Mouse (Mus musculus) CH12.LX (cell line): ENCODE data around the gene Naa80. TPM values are rescaled to one million over a fixed set of nuclear protein-coding genes. Genes with fewer than 3 reads are reported as not detected.
A peak's percentile ranks its signal among the peaks of the same experiment; 100 is the strongest.

Experiments used
- DNase-seq: peaks from one replicate; pipeline ENCODE4 v3.0.0-alpha.2; 2013; ENCODE audit errors: extremely low read depth
- H3K27ac ChIP-seq: 2 replicates; pipeline ENCODE4 v1.5.1; 2012; ENCODE audit warnings: low read depth, mild to moderate bottlenecking, control low read depth, moderate library complexity; ENCODE audit not compliant: insufficient read depth
- H3K27me3 ChIP-seq: replicated peaks from 2 replicates; pipeline ENCODE3; 2012; ENCODE audit warnings: inconsistent platforms
- H3K36me3 ChIP-seq, 2 experiments: replicated peaks in 1 of 2; 2 replicates each; pipeline versions ENCODE3 to v1.6.1; 2012; ENCODE audit warnings: inconsistent platforms in 1 of 2, low read length in 1 of 2, mild to moderate bottlenecking in 1 of 2, mixed read lengths in 1 of 2, moderate library complexity in 1 of 2; ENCODE audit not compliant: control insufficient read depth in 1 of 2, insufficient read depth in 1 of 2
- H3K4me1 ChIP-seq, 2 experiments: 2 replicates each; pipeline ENCODE4 v1.6.1; 2012; ENCODE audit warnings: inconsistent platforms in 1 of 2, moderate library complexity in 1 of 2; ENCODE audit not compliant: insufficient read depth in 2 of 2, control insufficient read depth in 1 of 2
- H3K4me2 ChIP-seq: 2 replicates; pipeline ENCODE4 v1.6.1; 2012; ENCODE audit warnings: low read depth, mild to moderate bottlenecking, control low read depth; ENCODE audit not compliant: poor library complexity, insufficient read depth, severe bottlenecking
- H3K4me3 ChIP-seq, 3 experiments: fragments of 150-350 bp in 1 of 3; sonication (generic) in 1 of 3; replicated peaks in 1 of 3; 2 replicates each; pipeline versions ENCODE3 to v1.5.1; 2011 to 2012; ENCODE audit warnings: low read depth in 2 of 3, low read length in 2 of 3, mild to moderate bottlenecking in 2 of 3, moderate library complexity in 2 of 3, control low read depth in 1 of 3, improper control_type of control experiment in 1 of 3, inconsistent platforms in 1 of 3, mixed read lengths in 1 of 3; ENCODE audit not compliant: poor library complexity in 1 of 3
- H3K79me2 ChIP-seq: replicated peaks from 2 replicates; pipeline ENCODE4 v1.6.1; 2012; ENCODE audit warnings: mild to moderate bottlenecking, moderate library complexity; ENCODE audit not compliant: control insufficient read depth, poor library complexity, insufficient read depth, severe bottlenecking; ENCODE audit errors: extremely low read depth
- H3K9ac ChIP-seq: 2 replicates; pipeline ENCODE4 v1.6.1; 2012; ENCODE audit warnings: low read depth, mild to moderate bottlenecking, control low read depth, moderate library complexity; ENCODE audit not compliant: insufficient read depth
- H3K9me3 ChIP-seq: replicated peaks from 2 replicates; pipeline ENCODE3; 2012; ENCODE audit warnings: low read length, inconsistent platforms, mixed read lengths
- BHLHE40 ChIP-seq: IDR thresholded peaks from 2 replicates; pipeline ENCODE4 v1.6.1; 2011; ENCODE audit warnings: mild to moderate bottlenecking, low read depth, low read length, improper control_type of control experiment
- CHD1 ChIP-seq: IDR thresholded peaks from 2 replicates; pipeline ENCODE4 v1.6.1; 2012; ENCODE audit warnings: low read depth, low read length, improper control_type of control experiment, inconsistent platforms
- CTCF ChIP-seq, 2 experiments: IDR thresholded peaks in 1 of 2; conservative IDR thresholded peaks in 1 of 2; 2 replicates each; pipeline ENCODE4 v1.5.1; 2011 to 2012; ENCODE audit warnings: low read depth in 2 of 2, low read length in 2 of 2, improper control_type of control experiment in 1 of 2, inconsistent platforms in 1 of 2, mild to moderate bottlenecking in 1 of 2, moderate library complexity in 1 of 2
- ELF1 ChIP-seq: IDR thresholded peaks from 2 replicates; pipeline ENCODE4 v1.6.1; 2014; ENCODE audit warnings: low read depth, mild to moderate bottlenecking, inconsistent platforms, low read length, improper control_type of control experiment
- ETS1 ChIP-seq: conservative IDR thresholded peaks from 2 replicates; pipeline ENCODE4 v1.6.1; 2012; ENCODE audit warnings: low read depth, mild to moderate bottlenecking, inconsistent platforms, low read length, improper control_type of control experiment, moderate library complexity
- GABPA ChIP-seq: IDR thresholded peaks from 2 replicates; pipeline ENCODE4 v1.6.1; 2012; ENCODE audit warnings: low read depth, low read length, improper control_type of control experiment, inconsistent platforms; ENCODE audit not compliant: insufficient replicate concordance
- HCFC1 ChIP-seq: IDR thresholded peaks from 2 replicates; pipeline ENCODE4 v1.6.1; 2012; ENCODE audit warnings: low read depth, mild to moderate bottlenecking, inconsistent platforms, low read length, improper control_type of control experiment
- IRF4 ChIP-seq: IDR thresholded peaks from 2 replicates; pipeline ENCODE4 v1.6.1; 2014; ENCODE audit warnings: low read depth, mild to moderate bottlenecking, inconsistent platforms, low read length, improper control_type of control experiment
- JUN ChIP-seq: IDR thresholded peaks from 2 replicates; pipeline ENCODE4 v1.6.1; 2011; ENCODE audit warnings: low read depth, mild to moderate bottlenecking, low read length, improper control_type of control experiment, moderate library complexity; ENCODE audit not compliant: insufficient read depth
- KAT2A ChIP-seq: IDR thresholded peaks from 2 replicates; pipeline ENCODE4 v1.6.1; 2012; ENCODE audit warnings: low read length, improper control_type of control experiment, inconsistent platforms; ENCODE audit not compliant: insufficient replicate concordance
- MAFK ChIP-seq: IDR thresholded peaks from 2 replicates; pipeline ENCODE4 v1.6.1; 2011; ENCODE audit warnings: low read length, improper control_type of control experiment; ENCODE audit not compliant: insufficient replicate concordance
- MAX ChIP-seq: IDR thresholded peaks from 2 replicates; pipeline ENCODE4 v1.6.1; 2011; ENCODE audit warnings: low read length, improper control_type of control experiment
- MEF2A ChIP-seq: IDR thresholded peaks from 2 replicates; pipeline ENCODE4 v1.6.1; 2014; ENCODE audit warnings: low read depth, mild to moderate bottlenecking, inconsistent platforms, low read length, improper control_type of control experiment, borderline replicate concordance
- MXI1 ChIP-seq: IDR thresholded peaks from 2 replicates; pipeline ENCODE4 v1.6.1; 2011; ENCODE audit warnings: mild to moderate bottlenecking, low read depth, low read length, improper control_type of control experiment
- MYC ChIP-seq: IDR thresholded peaks from 2 replicates; pipeline ENCODE4 v1.6.1; 2011; ENCODE audit warnings: low read depth, mild to moderate bottlenecking, improper control_type of control experiment, low read length
- NELFE ChIP-seq: IDR thresholded peaks from 2 replicates; pipeline ENCODE4 v1.6.1; 2011; ENCODE audit warnings: low read depth, low read length, improper control_type of control experiment
- NRF1 ChIP-seq: IDR thresholded peaks from 2 replicates; pipeline ENCODE4 v1.6.1; 2014; ENCODE audit warnings: low read depth, mild to moderate bottlenecking, inconsistent platforms, low read length, improper control_type of control experiment, moderate library complexity
- PAX5 ChIP-seq: IDR thresholded peaks from 2 replicates; pipeline ENCODE4 v1.6.1; 2012; ENCODE audit warnings: low read length, inconsistent platforms, mixed read lengths
- POLR2A ChIP-seq: IDR thresholded peaks from 2 replicates; pipeline ENCODE4 v1.6.1; 2011; ENCODE audit warnings: low read depth, mild to moderate bottlenecking, improper control_type of control experiment, low read length
- RCOR1 ChIP-seq: conservative IDR thresholded peaks from 2 replicates; pipeline ENCODE4 v1.6.1; 2012; ENCODE audit warnings: low read depth, mild to moderate bottlenecking, inconsistent platforms, low read length, improper control_type of control experiment
- SIN3A ChIP-seq: IDR thresholded peaks from 2 replicates; pipeline ENCODE4 v1.6.1; 2012; ENCODE audit warnings: low read length, improper control_type of control experiment, inconsistent platforms
- SMC3 ChIP-seq: IDR thresholded peaks from 2 replicates; pipeline ENCODE4 v1.6.1; 2011; ENCODE audit warnings: low read depth, low read length, improper control_type of control experiment
- TCF12 ChIP-seq: IDR thresholded peaks from 2 replicates; pipeline ENCODE4 v1.6.1; 2014; ENCODE audit warnings: low read depth, mild to moderate bottlenecking, inconsistent platforms, low read length, improper control_type of control experiment
- UBTF ChIP-seq: IDR thresholded peaks from 2 replicates; pipeline ENCODE4 v1.6.1; 2012; ENCODE audit warnings: low read depth, mild to moderate bottlenecking, inconsistent platforms, low read length, improper control_type of control experiment, moderate library complexity
- USF1 ChIP-seq: IDR thresholded peaks from 2 replicates; pipeline ENCODE4 v1.6.1; 2014; ENCODE audit warnings: low read depth, mild to moderate bottlenecking, inconsistent platforms, low read length, improper control_type of control experiment
- USF2 ChIP-seq: conservative IDR thresholded peaks from 2 replicates; pipeline ENCODE4 v1.6.1; 2011; ENCODE audit warnings: low read depth, low read length, improper control_type of control experiment
- ZKSCAN1 ChIP-seq: IDR thresholded peaks from 2 replicates; pipeline ENCODE4 v1.6.1; 2012; ENCODE audit warnings: low read depth, inconsistent platforms, low read length, improper control_type of control experiment, borderline replicate concordance
- ZMIZ1 ChIP-seq: IDR thresholded peaks from 2 replicates; pipeline ENCODE4 v1.6.1; 2012; ENCODE audit warnings: low read depth, mild to moderate bottlenecking, inconsistent platforms, low read length, improper control_type of control experiment
- ZNF384 ChIP-seq: IDR thresholded peaks from 2 replicates; pipeline ENCODE4 v1.6.1; 2012; ENCODE audit warnings: low read depth, low read length, improper control_type of control experiment, inconsistent platforms
- dilution Hi-C: fragments of 300-500 bp; cut with MboI; formaldehyde crosslinking; loops from 2 replicates; pipeline ENCODE4 v1.14.3; 2020; ENCODE audit warnings: low sequenced_read_pairs; ENCODE audit not compliant: extremely low pct_unique_long_range_greater_than_20kb, extremely low pct_ligation_motif_present
- in situ Hi-C: fragments of 300-500 bp; cut with MboI; formaldehyde crosslinking; loops from 3 replicates; pipeline ENCODE4 v1.14.3; 2019; ENCODE audit warnings: low sequenced_read_pairs, low pct_ligation_motif_present, low pct_unique_long_range_greater_than_20kb, mixed read lengths
- polyA plus RNA-seq: library from polyadenylated mRNA; unstranded; fragments of >175 nt; gene quantifications from 2 replicates; pipeline ENCODE4 v1.2.1, GENCODE M21; 2012; ENCODE audit warnings: low read depth; ENCODE audit not compliant: insufficient read length
- total RNA-seq, 2 experiments: library from RNA; depleted of rRNA; stranded (reverse); fragments of 300-350 nt in 1 of 2; fragments of >200 nt in 1 of 2; gene quantifications; 2 replicates each; pipeline ENCODE4 v1.2.3; 2012 to 2014

Gene Naa80
- total and polyA plus RNA-seq, 3 experiments, result 1.7 to 9.3 (median 4.8) TPM

- Histone ChIP-seq H3K4me3 (peak overlapping the region in 2 of 3 experiments; percentile 70 to 76), H3K4me1 (peaks cover 9 to 40% of the 10 kb centered on the region in 2 experiments), H3K9me3 (no peaks in the 10 kb centered on the region), H3K27ac (no peak overlapping the region), H3K4me2 (peak overlapping the region; percentile 82), H3K36me3 (peaks cover 48 to 67% of the 10 kb centered on the region in 2 experiments), H3K9ac (no peak overlapping the region), H3K79me2 (peaks cover 15% of the 10 kb centered on the region), H3K27me3 (no peaks in the 10 kb centered on the region)
- DNase-seq, result no peak
- no peak for TF ChIP-seq IRF4
- TF ChIP-seq ELF1, result no peak
- no peak for TF ChIP-seq USF2
- no peak for TF ChIP-seq USF1
- no peak for TF ChIP-seq NRF1
- TF ChIP-seq JUN, result no peak
- no peak for TF ChIP-seq MAFK
- TF ChIP-seq SIN3A, result no peak
- TF ChIP-seq NELFE, result no peak
- TF ChIP-seq RCOR1, result no peak
- no peak for TF ChIP-seq SMC3
- no peak for TF ChIP-seq BHLHE40
- TF ChIP-seq GABPA, result no peak
- TF ChIP-seq MAX, result no peak
- TF ChIP-seq ETS1, result no peak
- TF ChIP-seq KAT2A, result no peak
- TF ChIP-seq UBTF, result no peak
- no peak for TF ChIP-seq CHD1
- dilution Hi-C loops (no loop called here), in situ Hi-C loops (no loop called here)
These were observed 37.7 kb upstream of the Naa80 start for GRCm38 (mm10) chr9:107541005-107541404.

- Histone ChIP-seq H3K27me3 (no peaks in the 10 kb centered on the region), H3K4me3 (peak within 1 kb of the TSS; percentile 63 to 76 (median 70)), H3K36me3 (peaks cover 48 to 64% of the 10 kb centered on the region in 2 experiments), H3K27ac (peak within 1 kb of the TSS; percentile 14; the same call in 1 of the 2 replicates), H3K9me3 (no peaks in the 10 kb centered on the region), H3K9ac (peak within 1 kb of the TSS; percentile 77), H3K79me2 (peaks cover 8% of the 10 kb centered on the region), H3K4me1 (peaks cover 6 to 40% of the 10 kb centered on the region in 2 experiments; a peak in 3 of 4 replicates), H3K4me2 (peak within 1 kb of the TSS; percentile 95)
- dilution Hi-C loops (no loop called here), in situ Hi-C loops (no loop called here)
- peak; percentile 94 for DNase-seq
- TF ChIP-seq MXI1, result peak; percentile 83
- 0 out of 2 replicates have a peak, but pooled peaks have one; percentile 65 for TF ChIP-seq MYC
- peak; percentile 100 for TF ChIP-seq KAT2A
- TF ChIP-seq ZMIZ1, result no peak; the same call in 1 of the 2 replicates
- TF ChIP-seq ZNF384, result no peak
- TF ChIP-seq HCFC1, result peak; percentile 100
- TF ChIP-seq NRF1, result peak; percentile 92
- TF ChIP-seq BHLHE40, result no peak
- no peak for TF ChIP-seq MAX
- no peak for TF ChIP-seq USF2
- no peak for TF ChIP-seq ZKSCAN1
- TF ChIP-seq NELFE, result peak; percentile 59; the same call in 1 of the 2 replicates
- TF ChIP-seq USF1, result no peak
- TF ChIP-seq CHD1, result no peak
- peak; percentile 76 for TF ChIP-seq POLR2A
- TF ChIP-seq RCOR1, result no peak
- no peak for TF ChIP-seq CTCF (conservative IDR thresholded peaks at IDR 0.05 in 1 of 2, IDR thresholded peaks at IDR 0.05 in 1 of 2; ENCODE audit: low read depth in 2 of 2, low read length in 2 of 2)
- peak; percentile 59; the same call in 1 of the 2 replicates for TF ChIP-seq TCF12
- TF ChIP-seq MEF2A, result 0 out of 2 replicates have a peak, but pooled peaks have one; percentile 30
- TF ChIP-seq PAX5, result no peak
These were observed 37.0 kb upstream of the Naa80 start, which contains the start of the genes Cyb561d2 and Nprl2 for GRCm38 (mm10) chr9:107541474-107542351. Gene Cyb561d2 (minus strand): TSS chr9:107542193. Gene Nprl2 (plus strand): TSS chr9:107542226.
